Mouse (Mus musculus) heart, adult 2 months (tissue): ENCODE measurements at regions not wholly inside any gene's neighbourhood (a gene's known extent, or its start where the extent isn't known, plus 50 kb on each side); places are given as distances from the start of the nearest gene placed in this dataset.
"Not testable (repeated sequence)": the region's sequence is repeated elsewhere in the genome, so short reads cannot be mapped to it uniquely, and the experiment has no call there.

Experiments
- DNase-seq, 2 experiments: peaks; one replicate each; pipeline ENCODE4 v3.0.0; 2021
- H3K27ac ChIP-seq: fragments of 200-600 bp; 2 replicates; pipeline ENCODE4 v1.8.1; 2022
- H3K27me3 ChIP-seq: fragments of 200-500 bp; 2 replicates; pipeline ENCODE4 v1.6.1; 2012; ENCODE audit warnings: mild to moderate bottlenecking, low read length, inconsistent platforms, mixed read lengths; ENCODE audit not compliant: control insufficient read depth, insufficient read depth
- H3K36me3 ChIP-seq: fragments of 200-500 bp; 2 replicates; pipeline ENCODE4 v1.6.1; 2012; ENCODE audit warnings: low read length, inconsistent platforms; ENCODE audit not compliant: control insufficient read depth, insufficient read depth
- H3K4me1 ChIP-seq: fragments of 200-500 bp; 2 replicates; pipeline ENCODE4 v1.6.1; 2011; ENCODE audit warnings: low read length; ENCODE audit not compliant: control insufficient read depth, insufficient read depth
- H3K4me3 ChIP-seq: fragments of 200-600 bp; 2 replicates; pipeline ENCODE4 v1.8.1; 2022
- H3K79me2 ChIP-seq: fragments of 200-500 bp; replicated peaks from 2 replicates; pipeline ENCODE4 v1.6.1; 2012; ENCODE audit warnings: mild to moderate bottlenecking, inconsistent platforms, low read length, moderate library complexity, mixed read lengths; ENCODE audit not compliant: control insufficient read depth, insufficient read depth
- H3K9ac ChIP-seq: fragments of 200-500 bp; 2 replicates; pipeline ENCODE4 v1.6.1; 2012; ENCODE audit warnings: low read depth, mild to moderate bottlenecking, control low read depth, inconsistent platforms, low read length, mixed read lengths
- CTCF ChIP-seq: fragments of 200-600 bp; IDR thresholded peaks from 2 replicates; pipeline ENCODE4 v1.8.1; 2022; ENCODE audit warnings: antibody characterized with exemption, mild to moderate bottlenecking, moderate library complexity
- EP300 ChIP-seq: fragments of 200-500 bp; IDR thresholded peaks from 2 replicates; pipeline ENCODE4 v1.6.1; 2011; ENCODE audit warnings: low read depth, low read length, control low read depth; ENCODE audit not compliant: insufficient read depth
- POLR2A ChIP-seq: fragments of 200-500 bp; IDR thresholded peaks from 2 replicates; pipeline ENCODE4 v1.6.1; 2011; ENCODE audit warnings: mild to moderate bottlenecking, low read depth, low read length, control low read depth; ENCODE audit not compliant: insufficient read depth
- WGBS: fragments of 180-500 bp; shearing (Covaris S2); methylation state at CpG from one replicate; pipeline ENCODE4 v1.1.7; 2018; 5-methylcytosine and 5-hydroxymethylcytosine counted together
- intact Hi-C: fragments of 180-260 bp; cut with DNase I; formaldehyde crosslinking; loops from one replicate; pipeline ENCODE4 v1.15.1; 2025

DNA sequence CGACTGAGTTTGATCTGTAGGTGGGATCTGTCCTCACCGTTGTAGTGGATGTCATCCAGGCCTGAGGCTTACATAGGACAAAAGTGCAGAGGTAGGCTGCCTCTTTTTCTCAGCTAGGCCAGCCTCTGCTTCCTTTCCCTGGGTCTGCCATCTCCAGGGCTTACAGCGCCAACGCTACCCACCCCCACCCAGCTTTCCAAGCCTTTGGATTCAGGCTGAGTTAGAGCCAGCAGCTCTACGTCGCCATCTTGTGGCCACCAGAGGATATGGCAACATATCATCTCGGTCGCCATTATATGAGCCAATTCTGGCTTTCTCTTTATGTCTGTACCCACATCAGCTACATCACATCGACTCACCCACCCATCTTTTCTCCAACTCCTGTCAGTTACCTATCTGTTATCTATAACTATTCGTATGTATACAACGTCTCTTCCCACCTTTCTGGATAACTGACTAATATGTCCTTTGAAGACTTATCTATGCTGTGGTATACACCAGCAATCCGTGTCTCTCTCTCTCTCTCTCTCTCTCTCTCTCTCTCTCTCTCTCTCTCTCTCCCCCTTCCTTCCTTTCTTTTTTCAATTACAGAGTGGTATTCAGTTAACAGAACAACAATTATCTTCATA is 74.2 kb upstream of the Klf14 start:
- H3K79me2 ChIP-seq, result no peaks in the 10 kb centered on the region
- H3K4me3 ChIP-seq, result no peak overlapping the region
- no peaks in the 10 kb centered on the region for H3K27me3 ChIP-seq
- H3K4me1 ChIP-seq, result peaks cover 1% of the 10 kb centered on the region; the same call in 1 of the 2 replicates
- no peak overlapping the region for H3K9ac ChIP-seq
- intact Hi-C loops, result loop anchor here (5.0 kb wide), 2 partner anchors 496 to 631 kb away; partner anchors contain the start of gene Klhdc10
- TF ChIP-seq CTCF, result peak; percentile 91
- peak; percentile 58; the same call in 1 of the 2 replicates for TF ChIP-seq EP300
- no peak for TF ChIP-seq POLR2A
- DNase-seq, result peak; percentile 37 to 59
- 5% methylated on average over 12 of the region's 12 CpGs for WGBS
- no peak overlapping the region for H3K27ac ChIP-seq
- no peaks in the 10 kb centered on the region for H3K36me3 ChIP-seq

DNA sequence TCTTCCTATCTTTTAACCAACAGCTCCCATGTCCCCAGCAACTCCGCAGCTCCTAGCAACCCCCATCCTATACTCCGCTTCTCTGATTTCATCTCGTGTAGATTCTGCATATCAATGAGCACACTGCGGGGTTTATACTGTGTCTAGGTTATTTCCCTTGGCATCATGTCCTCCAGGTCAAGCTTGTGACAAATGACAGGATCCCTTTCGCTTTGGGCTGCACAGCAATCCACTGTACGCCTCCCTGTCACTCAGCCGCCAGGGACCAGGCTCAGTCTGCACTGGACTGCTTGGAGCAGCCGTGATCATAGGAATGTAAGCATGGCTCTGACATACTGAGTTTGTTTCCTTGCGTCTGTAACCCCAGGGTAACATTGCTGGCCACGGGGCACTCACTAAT is 75.9 kb upstream of the Klf14 start:
- Histone ChIP-seq H3K27ac (no peak overlapping the region), H3K4me1 (peaks cover 1% of the 10 kb centered on the region; the same call in 1 of the 2 replicates), H3K79me2 (no peaks in the 10 kb centered on the region), H3K36me3 (no peaks in the 10 kb centered on the region), H3K9ac (no peak overlapping the region), H3K27me3 (no peaks in the 10 kb centered on the region), H3K4me3 (no peak overlapping the region)
- TF ChIP-seq EP300 (no peak), CTCF (no peak), POLR2A (no peak)
- intact Hi-C loops, result loop anchor here (5.0 kb wide), 2 partner anchors 497 to 632 kb away; partner anchors contain the start of gene Klhdc10
- 73% methylated on average over 10 of the region's 10 CpGs for WGBS
- DNase-seq, result no peak

DNA sequence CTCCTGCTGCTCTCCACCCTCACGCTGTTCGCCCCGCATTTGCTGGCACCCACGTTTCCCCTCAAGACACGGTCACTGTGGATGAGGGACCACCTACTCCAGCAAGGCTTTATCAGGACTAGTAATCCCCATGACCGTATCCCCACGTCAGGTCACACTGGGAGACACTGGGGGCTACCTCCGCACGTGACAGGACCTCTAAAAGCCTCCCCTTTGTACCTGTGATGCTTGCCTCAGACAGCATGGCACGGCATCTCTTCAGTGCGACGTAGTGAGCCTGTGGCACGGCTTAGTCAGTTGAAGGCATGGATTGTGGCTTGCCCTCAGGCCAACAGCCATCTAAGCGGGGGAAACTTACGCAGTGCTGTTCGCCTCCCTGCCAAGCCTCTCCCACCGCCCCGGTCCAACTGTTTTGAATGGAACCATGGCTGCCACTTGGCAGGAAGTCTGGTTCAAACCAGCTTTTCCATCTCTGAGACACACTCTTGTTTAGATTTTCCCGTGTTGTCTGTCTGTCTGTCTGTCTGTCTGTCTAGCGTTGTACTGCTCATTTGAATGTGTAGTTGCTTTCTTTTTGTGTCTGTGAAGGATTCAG is 79.0 kb upstream of the Klf14 start:
- no peaks in the 10 kb centered on the region for H3K27me3 ChIP-seq
- no peak overlapping the region for H3K27ac ChIP-seq
- WGBS, result 58% methylated on average over 20 of the region's 20 CpGs
- TF ChIP-seq CTCF (no peak), EP300 (no peak), POLR2A (no peak)
- no peaks in the 10 kb centered on the region for H3K36me3 ChIP-seq
- H3K4me3 ChIP-seq, result no peak overlapping the region
- peaks cover under 1% of the 10 kb centered on the region; the same call in 1 of the 2 replicates for H3K4me1 ChIP-seq
- H3K79me2 ChIP-seq, result no peaks in the 10 kb centered on the region
- peak; percentile 23 to 35 for DNase-seq
- 0 out of 2 replicates have a peak overlapping the region, but pooled peaks have one; percentile 14 for H3K9ac ChIP-seq
- intact Hi-C loops, result no loop called here

DNA sequence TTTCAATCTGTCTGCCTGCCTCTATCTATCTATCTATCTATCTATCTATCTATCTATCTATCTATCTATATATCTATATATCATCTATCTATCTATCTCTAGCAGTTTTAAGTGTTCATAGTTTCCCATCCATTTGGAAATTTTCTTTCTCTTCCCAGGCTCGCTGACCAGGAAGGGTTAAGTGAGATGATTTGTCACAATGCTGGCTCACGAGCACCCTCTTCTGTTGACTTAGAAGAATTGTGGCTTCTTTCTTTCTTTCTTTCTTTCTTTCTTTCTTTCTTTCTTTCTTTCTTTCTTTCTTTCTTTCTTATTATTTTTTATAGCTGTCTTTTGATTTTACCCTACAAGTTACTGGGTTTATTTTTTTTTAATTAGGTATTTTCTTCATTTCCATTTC is 79.6 kb upstream of the Klf14 start:
- H3K36me3 ChIP-seq, intact Hi-C loops, H3K79me2 ChIP-seq, H3K27ac ChIP-seq, H3K4me3 ChIP-seq, H3K27me3 ChIP-seq, DNase-seq, H3K4me1 ChIP-seq, H3K9ac ChIP-seq: not testable (repeated sequence)
- WGBS, result 1% methylated on average over 2 of the region's 2 CpGs
- TF ChIP-seq CTCF, result peak; percentile 79

DNA sequence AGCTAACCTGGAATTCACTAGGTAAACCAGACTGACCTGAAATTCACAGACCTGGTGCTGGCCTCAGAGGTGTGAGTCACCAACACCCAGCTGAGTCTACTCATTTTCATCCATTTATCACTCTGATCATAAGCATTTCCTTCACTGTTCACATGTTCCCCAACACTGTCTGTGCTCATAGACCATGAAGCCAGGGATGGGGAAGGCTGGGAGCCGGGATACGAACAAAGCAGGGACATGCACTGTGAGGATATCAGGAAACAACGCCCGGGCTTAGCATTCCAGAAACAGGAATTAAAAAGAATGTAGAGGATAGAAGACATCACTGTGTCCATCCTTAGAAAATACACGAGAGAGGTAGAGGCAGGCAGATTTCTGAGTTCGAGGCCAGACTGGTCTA is 80.6 kb upstream of the Klf14 start:
- Histone ChIP-seq H3K4me3 (no peak overlapping the region), H3K36me3 (no peaks in the 10 kb centered on the region), H3K79me2 (no peaks in the 10 kb centered on the region), H3K27me3 (no peaks in the 10 kb centered on the region), H3K4me1 (no peaks in the 10 kb centered on the region), H3K9ac (no peak overlapping the region), H3K27ac (no peak overlapping the region)
- WGBS, result 45% methylated on average over 6 of the region's 6 CpGs
- TF ChIP-seq EP300 (no peak), POLR2A (no peak), CTCF (no peak)
- DNase-seq, result no peak
- intact Hi-C loops, result no loop called here

- DNase-seq, result no peak
- Histone ChIP-seq H3K36me3 (no peaks in the 10 kb centered on the region), H3K4me1 (no peaks in the 10 kb centered on the region), H3K4me3 (no peak overlapping the region), H3K27ac (no peak overlapping the region), H3K9ac (no peak overlapping the region), H3K79me2 (no peaks in the 10 kb centered on the region), H3K27me3 (no peaks in the 10 kb centered on the region)
- intact Hi-C loops, result no loop called here
- no peak for TF ChIP-seq CTCF
- TF ChIP-seq POLR2A, result no peak
- TF ChIP-seq EP300, result no peak
- WGBS, result 84% methylated on average over 6 of the region's 6 CpGs
These were observed 81.9 kb upstream of the Klf14 start for GRCm38 (mm10) chr6:31040783-31041182.
